Mouse (Mus musculus) gonadal fat pad, adult 2 months (tissue): ENCODE measurements around the gene Kmt2b. TPM values are rescaled to one million over a fixed set of nuclear protein-coding genes. Genes with fewer than 3 reads are reported as not detected.

Experiments used
- DNase-seq: peaks from one replicate; pipeline ENCODE4 v3.0.0-alpha.2; 2012; ENCODE audit warnings: low read depth
- polyA plus RNA-seq: library from polyadenylated mRNA; depleted of rRNA; stranded (reverse); fragments of >200 nt; gene quantifications from 2 replicates; pipeline ENCODE4 v1.2.3, GENCODE M21; 2012

Gene Kmt2b
- polyA plus RNA-seq, 1 experiment, result 45.6 TPM

GRCm38 (mm10) chr7:30600651-30601050, 12.1 kb upstream of the Kmt2b start:
- peak; percentile 45 for DNase-seq

GRCm38 (mm10) chr7:30599933-30600353, 11.4 kb upstream of the Kmt2b start:
- peak; percentile 68 for DNase-seq

DNA sequence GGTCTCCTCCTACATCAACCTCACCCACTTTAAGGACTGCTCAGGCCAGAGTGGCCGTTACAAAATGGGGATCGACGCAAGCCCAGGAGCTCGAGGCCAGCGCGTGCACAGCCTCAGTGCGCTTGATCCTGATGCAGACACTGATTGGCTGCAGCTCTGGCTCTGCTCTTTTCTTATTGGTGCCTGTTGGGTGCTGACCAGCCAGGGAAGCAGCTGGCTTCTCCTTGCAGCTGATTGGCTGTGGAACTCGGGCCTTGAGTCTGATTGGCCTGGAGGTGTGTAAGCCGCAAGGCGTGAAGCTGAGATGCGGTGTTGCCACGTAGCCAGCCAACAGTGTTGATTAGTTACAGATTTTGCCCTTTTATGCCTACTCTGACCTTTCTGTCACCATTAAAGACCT, 10.3 kb upstream of the Kmt2b start, which contains the start of gene Zbtb32:
Gene Zbtb32 (minus strand): TSS at position 124 of the 400 bp plus-strand sequence.
- no peak for DNase-seq

GRCm38 (mm10) chr7:30596811-30597210, 8.3 kb upstream of the Kmt2b start:
- no peak for DNase-seq

- DNase-seq, result no peak
Measured at GRCm38 (mm10) chr7:30596093-30596492, 7.6 kb upstream of the Kmt2b start.

GRCm38 (mm10) chr7:30594510-30595024, 6.0 kb upstream of the Kmt2b start:
- no peak for DNase-seq

DNA sequence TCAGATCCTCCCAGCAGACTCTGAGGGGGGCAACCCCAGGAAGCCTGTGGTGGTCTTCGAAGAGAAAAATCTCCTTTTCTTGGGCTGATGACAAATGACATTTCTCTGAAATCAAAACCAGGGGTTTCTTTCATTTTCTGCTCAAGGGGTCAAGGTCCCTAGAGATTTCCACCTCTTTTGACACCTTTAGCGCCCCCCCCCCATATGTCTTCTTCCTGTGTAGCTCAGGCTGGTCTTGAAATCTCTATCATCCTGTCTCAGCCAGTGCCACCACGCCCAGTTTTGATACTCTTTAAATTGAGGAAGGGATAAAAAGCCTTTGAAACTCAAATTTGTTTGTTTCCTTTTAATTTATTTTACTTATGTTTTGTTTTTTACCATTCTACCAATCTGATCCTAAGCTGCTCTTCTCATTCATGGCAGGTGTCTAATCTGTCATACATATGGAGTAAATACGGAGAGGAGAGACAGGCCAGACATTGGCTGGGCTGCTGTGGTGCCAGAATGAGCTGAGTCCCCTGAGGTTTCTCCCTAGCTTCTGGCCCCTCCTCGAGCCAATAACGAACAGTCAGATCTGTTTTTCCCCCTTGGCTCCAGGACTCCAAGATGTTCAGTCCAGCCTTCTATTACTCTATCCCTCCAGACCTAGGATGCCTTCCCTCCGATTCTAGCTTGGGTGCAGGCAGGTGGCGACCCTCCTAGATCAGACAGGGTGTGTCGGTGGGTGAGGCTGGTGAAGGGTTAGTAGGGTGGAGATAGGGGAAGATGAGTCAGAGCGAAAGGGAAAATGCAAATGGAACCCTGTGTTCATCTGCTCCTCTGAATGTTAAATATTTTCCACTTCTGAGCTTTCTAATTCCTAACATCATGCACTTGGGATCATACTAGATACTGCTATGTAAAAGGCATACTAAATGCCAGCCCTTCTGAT, 5.3 kb upstream of the Kmt2b start:
- DNase-seq, result no peak

DNA sequence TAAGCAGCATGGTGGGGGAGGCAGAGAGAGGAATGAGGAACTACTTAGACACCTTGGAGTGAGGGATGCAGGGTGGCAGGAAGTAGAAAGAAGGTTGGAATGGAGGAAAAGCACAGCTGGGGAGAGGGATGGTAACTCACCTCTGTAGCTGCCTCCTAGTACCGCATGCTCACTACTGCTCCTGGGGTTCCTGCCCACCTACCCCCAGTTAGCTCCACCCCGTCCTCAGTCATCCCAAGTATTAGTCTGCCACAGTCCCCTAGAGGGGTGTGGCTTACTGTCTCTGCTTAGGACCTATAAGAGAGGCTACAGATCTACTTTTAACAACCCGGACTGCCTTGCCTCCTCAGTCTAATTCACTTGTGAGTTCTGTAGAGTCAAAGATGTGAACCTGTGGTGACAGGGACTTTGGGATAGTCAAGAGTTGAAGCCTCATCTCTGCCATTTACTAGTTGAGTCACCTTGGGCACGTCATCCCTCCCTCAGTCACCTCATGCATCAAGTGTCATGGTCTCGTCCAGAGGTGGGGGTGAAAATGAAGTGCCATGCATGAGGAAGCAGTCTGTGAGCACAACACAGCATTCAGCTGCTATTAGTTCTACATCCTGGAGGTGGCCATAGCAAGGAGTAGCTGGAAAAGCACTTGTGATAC, 4.4 kb upstream of the Kmt2b start:
- DNase-seq, result no peak

GRCm38 (mm10) chr7:30591605-30591951, 3.1 kb upstream of the Kmt2b start:
- no peak for DNase-seq

- no peak for DNase-seq
Measured at GRCm38 (mm10) chr7:30590927-30591604, 2.5 kb upstream of the Kmt2b start.

GRCm38 (mm10) chr7:30589435-30590301, 1.1 kb upstream of the Kmt2b start:
- peak; percentile 47 for DNase-seq

DNA sequence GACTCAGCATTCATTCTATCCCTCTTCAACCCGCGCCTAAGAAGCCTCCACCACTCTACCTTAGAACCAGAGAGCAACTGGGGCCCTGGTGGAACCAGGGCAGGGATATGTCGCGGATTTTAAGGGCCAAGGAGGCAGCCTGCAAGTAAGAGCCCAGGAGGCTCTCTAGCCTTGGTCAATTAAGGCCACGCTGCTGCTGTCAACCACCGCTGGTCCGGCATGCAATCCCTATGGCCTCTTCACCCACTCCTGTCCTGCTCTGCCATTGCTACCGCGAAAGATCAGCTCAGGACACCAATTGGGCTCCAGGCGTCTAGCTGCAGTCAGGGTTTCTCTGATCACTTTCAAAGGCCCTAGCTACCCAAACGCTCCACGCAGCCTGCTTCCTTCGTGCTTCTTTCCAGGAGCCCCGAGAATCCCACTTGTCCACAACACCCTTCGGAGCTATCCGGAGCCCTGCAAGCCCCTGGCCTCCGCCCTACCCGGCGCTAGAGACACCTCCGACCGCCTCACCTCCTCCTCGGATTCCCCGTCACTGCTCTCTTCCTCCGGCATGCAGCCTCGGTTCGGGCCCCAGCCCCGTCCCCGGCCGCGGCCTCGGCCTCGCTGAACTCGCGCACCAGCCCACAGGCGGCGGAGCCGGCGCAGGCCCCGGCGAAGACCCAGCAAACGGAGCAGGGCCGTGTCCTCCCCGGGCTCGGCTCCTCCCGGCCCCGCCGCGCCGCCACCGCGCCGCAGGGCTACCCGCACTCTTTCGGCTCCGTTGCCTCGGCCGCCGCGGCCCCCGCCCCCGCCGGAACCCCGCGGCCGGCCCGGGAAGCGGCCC, 471 bp downstream of the Kmt2b start:
- no peak for DNase-seq

DNA sequence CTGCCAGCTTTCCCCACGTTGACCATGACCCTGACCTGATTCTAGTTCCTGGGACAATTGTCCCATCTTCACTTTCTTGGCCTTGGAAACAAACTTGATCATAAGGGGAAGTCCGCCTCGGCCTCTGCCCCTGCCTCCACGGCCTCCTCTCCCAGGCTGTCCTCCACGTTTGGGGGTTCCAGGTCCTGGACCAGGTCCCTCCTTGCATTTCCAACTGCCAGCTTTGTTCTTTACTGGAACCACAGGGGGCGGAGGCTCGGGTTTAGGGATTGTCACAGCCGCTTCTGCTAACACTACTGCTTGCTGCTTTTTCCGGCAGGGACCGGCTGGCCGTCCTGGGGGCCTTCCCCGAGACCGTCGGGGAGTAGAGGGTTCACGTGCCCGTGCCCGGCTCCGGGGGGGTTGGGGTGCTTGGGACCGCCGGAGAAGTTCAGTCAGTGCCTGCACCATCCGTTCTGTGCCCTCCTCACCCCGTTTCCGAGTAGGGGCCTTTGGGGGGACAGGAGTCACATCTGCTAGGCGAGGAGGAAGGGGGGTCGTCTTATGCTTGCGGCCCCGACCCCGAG, 2.0 kb downstream of the Kmt2b start:
- DNase-seq, result no peak

GRCm38 (mm10) chr7:30585170-30585569, 3.4 kb downstream of the Kmt2b start:
- DNase-seq, result no peak

DNA sequence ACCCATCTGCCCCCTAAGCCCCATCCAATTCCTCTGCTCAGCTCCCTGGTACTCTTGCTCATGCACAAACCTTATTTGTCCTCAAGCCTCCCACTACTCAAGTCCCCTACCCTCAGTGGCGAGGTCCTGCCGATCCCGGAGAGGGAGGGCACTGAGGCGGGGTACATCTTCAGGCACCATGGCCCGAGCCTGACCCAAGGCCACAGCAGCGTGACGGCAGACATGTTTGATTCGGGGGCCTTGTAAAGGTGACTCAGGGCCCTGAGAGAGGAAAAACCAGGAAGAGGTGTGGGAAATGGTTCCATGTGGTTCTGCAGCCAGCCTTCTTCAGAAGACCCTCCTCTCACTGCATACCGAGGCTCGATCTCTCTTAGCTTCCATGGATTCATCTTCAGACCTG, 4.2 kb downstream of the Kmt2b start:
- DNase-seq, result no peak

- DNase-seq, result no peak
Measured at GRCm38 (mm10) chr7:30581547-30581946, 7.0 kb downstream of the Kmt2b start.

- DNase-seq, result no peak
Measured at GRCm38 (mm10) chr7:30579950-30580349, 8.6 kb downstream of the Kmt2b start.

DNA sequence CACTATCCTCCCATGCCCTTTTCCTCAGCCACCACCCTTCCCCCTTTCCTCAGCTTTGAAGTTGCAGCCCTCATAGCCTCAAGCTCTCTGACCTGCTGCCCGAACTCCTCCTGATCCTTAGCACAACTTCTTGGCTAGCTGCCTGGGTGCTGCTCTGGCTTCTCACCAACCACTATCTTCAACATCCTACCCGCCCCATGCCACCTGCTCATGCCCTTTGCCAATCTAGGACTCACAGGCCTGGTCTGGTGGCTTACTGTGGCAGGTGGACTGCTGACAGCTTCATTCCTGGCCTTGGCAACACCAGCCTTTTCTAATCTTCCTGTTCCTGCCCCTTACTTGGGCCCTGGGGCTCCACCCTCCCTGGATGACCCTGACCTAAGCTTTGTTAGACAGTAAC, 15.6 kb downstream of the Kmt2b start:
- no peak for DNase-seq

GRCm38 (mm10) chr7:30572389-30572788, 16.1 kb downstream of the Kmt2b start:
- no peak for DNase-seq

DNA sequence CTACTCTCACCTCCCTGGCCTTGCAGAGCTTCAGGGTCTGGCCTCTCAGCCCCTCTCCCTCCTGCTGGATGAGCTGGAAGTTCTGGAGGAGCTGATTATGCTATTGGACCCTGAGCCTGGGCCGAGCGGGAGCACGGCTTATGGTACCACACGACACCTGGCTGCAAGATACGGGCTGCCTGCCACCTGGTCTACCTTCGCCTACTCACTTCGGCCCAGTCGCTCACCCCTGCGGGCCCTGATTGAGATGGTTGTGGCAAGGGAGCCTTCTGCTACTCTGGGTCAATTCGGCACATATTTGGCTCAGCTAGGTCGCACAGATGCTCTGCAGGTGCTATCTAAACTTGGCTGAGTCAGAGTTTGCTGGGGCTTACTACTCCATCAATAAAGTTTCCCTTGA, 21.0 kb downstream of the Kmt2b start:
- DNase-seq, result no peak
